Mouse (Mus musculus) liver, embryonic 16.5 days (tissue): Measurements from ENCODE around the gene Defb29. TPM values are rescaled to one million over a fixed set of nuclear protein-coding genes. Genes with fewer than 3 reads are reported as not detected.

Experiments
- ATAC-seq: fragments of 200-750 bp; cut with Nextera tagmentation; 2 replicates; pipeline ENCODE4 v1.8.0; 2017; ENCODE audit warnings: low read depth, mild to moderate bottlenecking, moderate number of reproducible peaks, moderate library complexity
- H3K27ac ChIP-seq: fragments of 300-500 bp; sonication (generic); 2 replicates; pipeline ENCODE4 v1.5.1; 2014; ENCODE audit warnings: mild to moderate bottlenecking, low read length
- H3K27me3 ChIP-seq: fragments of 300-500 bp; sonication (generic); 2 replicates; pipeline ENCODE4 v1.6.1; 2014; ENCODE audit warnings: low read depth, low read length, mixed read lengths; ENCODE audit not compliant: control insufficient read depth, insufficient read depth
- H3K36me3 ChIP-seq: fragments of 300-500 bp; sonication (generic); 2 replicates; pipeline ENCODE4 v1.6.1; 2014; ENCODE audit warnings: mild to moderate bottlenecking; ENCODE audit not compliant: control insufficient read depth, insufficient read depth
- H3K4me1 ChIP-seq: fragments of 300-500 bp; sonication (generic); 2 replicates; pipeline ENCODE4 v1.6.1; 2014; ENCODE audit warnings: low read depth, low read length, mixed read lengths; ENCODE audit not compliant: control insufficient read depth
- H3K4me2 ChIP-seq: fragments of 300-500 bp; sonication (generic); 2 replicates; pipeline ENCODE4 v1.6.1; 2014; ENCODE audit warnings: low read depth, low read length, mixed read lengths
- H3K4me3 ChIP-seq: fragments of 300-500 bp; sonication (generic); 2 replicates; pipeline ENCODE4 v1.5.1; 2014; ENCODE audit warnings: low read depth, mild to moderate bottlenecking, low read length
- H3K9ac ChIP-seq: fragments of 300-500 bp; sonication (generic); 2 replicates; pipeline ENCODE4 v1.6.1; 2014; ENCODE audit warnings: low read depth, low read length
- H3K9me3 ChIP-seq: fragments of 300-500 bp; sonication (generic); replicated peaks from 2 replicates; pipeline ENCODE4 v1.6.1; 2016; ENCODE audit warnings: low read length; ENCODE audit not compliant: control insufficient read depth
- WGBS: fragments of 180-500 bp; shearing (Covaris S2); extraction: QIAGEN DNeasy Blood & Tissue Kit; methylation state at CpG from one replicate; pipeline ENCODE4 v1.1.7; 2014; ENCODE audit not compliant: insufficient replicate concordance; 5-methylcytosine and 5-hydroxymethylcytosine counted together
- polyA plus RNA-seq: library from polyadenylated mRNA; unstranded; fragments of >200 nt; fragmentation: Nextera tagmentation; extraction: Ambion mirVana; gene quantifications from 2 replicates; pipeline ENCODE4 v1.2.1, GENCODE M21; 2015

The Defb29 gene
- polyA plus RNA-seq: not detected in 2 replicates

- 51% methylated on average over 13 of the region's 13 CpGs for WGBS
- ATAC-seq: no peak
These were observed at the start of gene Defb29 for GRCm38 (mm10) chr2:152539944-152540710. Defb29 (minus strand) TSS chr2:152540098.

GRCm38 (mm10) chr2:152589021-152589420 is 49.1 kb upstream of the Defb29 start:
- Histone ChIP-seq H3K27me3 (no peaks in the 10 kb centered on the region), H3K9ac (no peak overlapping the region), H3K4me1 (no peaks in the 10 kb centered on the region), H3K4me3 (no peak overlapping the region), H3K4me2 (no peak overlapping the region), H3K36me3 (no peaks in the 10 kb centered on the region), H3K27ac (no peak overlapping the region), H3K9me3 (no peaks in the 10 kb centered on the region)
- no peak for ATAC-seq
- 36% methylated on average over 6 of the region's 6 CpGs for WGBS

More at GRCm38 (mm10) chr2:152539944-152540710, at the start of gene Defb29:
- H3K9me3 ChIP-seq: no peaks in the 10 kb centered on the region
- no peak within 1 kb of the TSS for H3K4me3 ChIP-seq
- no peaks in the 10 kb centered on the region for H3K27me3 ChIP-seq
- H3K4me1 ChIP-seq: no peaks in the 10 kb centered on the region
- no peak within 1 kb of the TSS for H3K9ac ChIP-seq
- H3K4me2 ChIP-seq: no peak within 1 kb of the TSS
- no peaks in the 10 kb centered on the region for H3K36me3 ChIP-seq
- no peak within 1 kb of the TSS for H3K27ac ChIP-seq

GRCm38 (mm10) chr2:152588450-152588849 is 48.6 kb upstream of the Defb29 start:
- no peaks in the 10 kb centered on the region for H3K36me3 ChIP-seq
- no peak overlapping the region for H3K9ac ChIP-seq
- H3K27me3 ChIP-seq: no peaks in the 10 kb centered on the region
- H3K9me3 ChIP-seq: no peaks in the 10 kb centered on the region
- H3K4me2 ChIP-seq: no peak overlapping the region
- 34% methylated on average over 2 of the region's 2 CpGs for WGBS
- no peaks in the 10 kb centered on the region for H3K4me1 ChIP-seq
- no peak overlapping the region for H3K4me3 ChIP-seq
- no peak for ATAC-seq
- H3K27ac ChIP-seq: no peak overlapping the region

- H3K4me3 ChIP-seq: no peak overlapping the region
- H3K27ac ChIP-seq: no peak overlapping the region
- ATAC-seq: no peak
- H3K4me2 ChIP-seq: no peak overlapping the region
- no peak overlapping the region for H3K9ac ChIP-seq
- H3K27me3 ChIP-seq: no peaks in the 10 kb centered on the region
- WGBS: 48% methylated on average over 4 of the region's 4 CpGs
- H3K36me3 ChIP-seq: no peaks in the 10 kb centered on the region
- no peaks in the 10 kb centered on the region for H3K4me1 ChIP-seq
- H3K9me3 ChIP-seq: no peaks in the 10 kb centered on the region
These were observed 47.1 kb upstream of the Defb29 start for GRCm38 (mm10) chr2:152586926-152587560.

GRCm38 (mm10) chr2:152580612-152581011 is 40.7 kb upstream of the Defb29 start:
- Histone ChIP-seq H3K9me3 (no peaks in the 10 kb centered on the region), H3K27me3 (no peaks in the 10 kb centered on the region), H3K36me3 (no peaks in the 10 kb centered on the region), H3K4me2 (no peak overlapping the region), H3K27ac (no peak overlapping the region), H3K9ac (no peak overlapping the region), H3K4me3 (no peak overlapping the region), H3K4me1 (no peaks in the 10 kb centered on the region)
- no peak for ATAC-seq
- WGBS: 58% methylated on average over 11 of the region's 11 CpGs

- Histone ChIP-seq H3K4me3 (no peak within 1 kb of the TSS), H3K9me3 (no peaks in the 10 kb centered on the region), H3K9ac (no peak within 1 kb of the TSS), H3K27me3 (no peaks in the 10 kb centered on the region), H3K36me3 (no peaks in the 10 kb centered on the region), H3K27ac (no peak within 1 kb of the TSS), H3K4me2 (no peak within 1 kb of the TSS), H3K4me1 (no peaks in the 10 kb centered on the region)
- ATAC-seq: no peak
- WGBS: 52% methylated on average over 7 of the region's 7 CpGs
These were observed 40.2 kb upstream of the Defb29 start, which contains the start of gene Defb19 for GRCm38 (mm10) chr2:152580107-152580506. Defb19 (minus strand) TSS chr2:152580312.

GRCm38 (mm10) chr2:152573484-152573883 is 33.6 kb upstream of the Defb29 start:
- no peaks in the 10 kb centered on the region for H3K9me3 ChIP-seq

GRCm38 (mm10) chr2:152572114-152572794 is 32.4 kb upstream of the Defb29 start, which contains the start of gene Defb21:
Defb21 (plus strand) TSS chr2:152572744.
- H3K27me3 ChIP-seq: no peaks in the 10 kb centered on the region
- H3K9ac ChIP-seq: no peak within 1 kb of the TSS
- H3K27ac ChIP-seq: no peak within 1 kb of the TSS
- no peaks in the 10 kb centered on the region for H3K36me3 ChIP-seq
- no peak within 1 kb of the TSS for H3K4me3 ChIP-seq
- 48% methylated on average over 11 of the region's 11 CpGs for WGBS
- no peak for ATAC-seq
- no peaks in the 10 kb centered on the region for H3K9me3 ChIP-seq
- no peaks in the 10 kb centered on the region for H3K4me1 ChIP-seq
- no peak within 1 kb of the TSS for H3K4me2 ChIP-seq

More at GRCm38 (mm10) chr2:152573484-152573883, 33.6 kb upstream of the Defb29 start:
- H3K4me3 ChIP-seq: no peak overlapping the region
- ATAC-seq: no peak
- H3K4me2 ChIP-seq: no peak overlapping the region
- H3K36me3 ChIP-seq: no peaks in the 10 kb centered on the region
- WGBS: 75% methylated on average over 8 of the region's 8 CpGs
- H3K27ac ChIP-seq: no peak overlapping the region
- no peaks in the 10 kb centered on the region for H3K27me3 ChIP-seq
- no peaks in the 10 kb centered on the region for H3K4me1 ChIP-seq
- no peak overlapping the region for H3K9ac ChIP-seq
